Mouse (Mus musculus) intestine, embryonic 16.5 days (tissue): ENCODE results near the gene Kat7. TPM values are rescaled to one million over a fixed set of nuclear protein-coding genes. Genes with fewer than 3 reads are reported as not detected.

Experiments used
- ATAC-seq: fragments of 200-750 bp; cut with Nextera tagmentation; 2 replicates; pipeline ENCODE4 v1.8.0; 2017; ENCODE audit warnings: moderate TSS enrichment, moderate library complexity
- H3K27ac ChIP-seq: fragments of 300-500 bp; sonication (generic); 2 replicates; pipeline ENCODE4 v1.5.1; 2014; ENCODE audit warnings: mild to moderate bottlenecking, low read length
- H3K27me3 ChIP-seq: fragments of 300-500 bp; sonication (generic); replicated peaks from 2 replicates; pipeline ENCODE4 v1.6.1; 2014; ENCODE audit warnings: low read length, control low read depth, mixed read lengths; ENCODE audit not compliant: control insufficient read depth, insufficient read depth
- H3K36me3 ChIP-seq: fragments of 300-500 bp; sonication (generic); 2 replicates; pipeline ENCODE4 v1.6.1; 2014; ENCODE audit warnings: low read length, control low read depth; ENCODE audit not compliant: control insufficient read depth, insufficient read depth
- H3K4me1 ChIP-seq: fragments of 300-500 bp; sonication (generic); 2 replicates; pipeline ENCODE4 v1.6.1; 2014; ENCODE audit warnings: low read length, control low read depth, mixed read lengths; ENCODE audit not compliant: control insufficient read depth, insufficient read depth
- H3K4me2 ChIP-seq: fragments of 300-500 bp; sonication (generic); 2 replicates; pipeline ENCODE4 v1.6.1; 2014; ENCODE audit warnings: low read depth, low read length, control low read depth
- H3K4me3 ChIP-seq: fragments of 300-500 bp; sonication (generic); 2 replicates; pipeline ENCODE4 v1.5.1; 2014; ENCODE audit warnings: mild to moderate bottlenecking, low read length
- H3K9ac ChIP-seq: fragments of 300-500 bp; sonication (generic); 2 replicates; pipeline ENCODE4 v1.6.1; 2014; ENCODE audit warnings: low read depth, low read length
- H3K9me3 ChIP-seq: fragments of 300-500 bp; sonication (generic); 2 replicates; pipeline ENCODE4 v1.6.1; 2016; ENCODE audit warnings: low read length, control low read depth; ENCODE audit not compliant: control insufficient read depth
- WGBS: fragments of 180-500 bp; shearing (Covaris S2); extraction: QIAGEN DNeasy Blood & Tissue Kit; methylation state at CpG from one replicate; pipeline ENCODE4 v1.1.7; 2014; 5-methylcytosine and 5-hydroxymethylcytosine counted together
- polyA plus RNA-seq: library from polyadenylated mRNA; unstranded; fragments of >200 nt; fragmentation: Nextera tagmentation; extraction: Ambion mirVana; gene quantifications from 2 replicates; pipeline ENCODE4 v1.2.1, GENCODE M21; 2015

Kat7 gene
- polyA plus RNA-seq, 1 experiment from 2014 or later = 61.1 TPM

DNA sequence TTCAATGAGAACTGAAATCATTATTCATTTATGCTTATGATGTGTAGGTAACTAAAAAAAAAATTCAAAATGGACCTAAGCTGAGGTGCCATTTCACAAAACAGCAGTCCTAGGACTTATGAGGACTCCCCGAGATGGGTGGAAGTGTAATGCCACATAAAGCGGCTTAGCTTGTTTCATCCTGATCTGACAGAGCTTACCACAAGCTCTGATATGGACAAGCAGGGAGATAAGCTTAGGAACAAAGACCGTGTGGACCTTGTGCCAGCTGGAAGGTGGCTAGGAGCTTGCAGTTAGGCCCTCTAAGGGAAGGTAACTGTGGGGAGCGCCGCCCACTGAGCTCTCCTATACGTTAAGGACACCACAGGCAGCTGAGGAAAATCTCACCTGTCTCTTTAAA lies 34.0 kb downstream of the Kat7 start:
- peaks cover 29% of the 10 kb centered on the region for H3K36me3 ChIP-seq
- no peaks in the 10 kb centered on the region for H3K9me3 ChIP-seq
- H3K27ac ChIP-seq = no peak overlapping the region
- no peak overlapping the region for H3K4me3 ChIP-seq
- no peak overlapping the region for H3K4me2 ChIP-seq
- H3K27me3 ChIP-seq = no peaks in the 10 kb centered on the region
- WGBS = 85% methylated on average over 6 of the region's 6 CpGs
- ATAC-seq = no peak
- H3K9ac ChIP-seq = no peak overlapping the region
- no peaks in the 10 kb centered on the region for H3K4me1 ChIP-seq

GRCm38 (mm10) chr11:95274613-95275012 lies 35.4 kb downstream of the Kat7 start:
- ATAC-seq = no peak
- H3K9me3 ChIP-seq = no peaks in the 10 kb centered on the region
- no peak overlapping the region for H3K4me2 ChIP-seq
- H3K4me1 ChIP-seq = no peaks in the 10 kb centered on the region
- no peaks in the 10 kb centered on the region for H3K27me3 ChIP-seq
- peaks cover 30% of the 10 kb centered on the region for H3K36me3 ChIP-seq
- H3K4me3 ChIP-seq = no peak overlapping the region
- H3K27ac ChIP-seq = no peak overlapping the region
- 78% methylated on average over 3 of the region's 3 CpGs for WGBS
- no peak overlapping the region for H3K9ac ChIP-seq

DNA sequence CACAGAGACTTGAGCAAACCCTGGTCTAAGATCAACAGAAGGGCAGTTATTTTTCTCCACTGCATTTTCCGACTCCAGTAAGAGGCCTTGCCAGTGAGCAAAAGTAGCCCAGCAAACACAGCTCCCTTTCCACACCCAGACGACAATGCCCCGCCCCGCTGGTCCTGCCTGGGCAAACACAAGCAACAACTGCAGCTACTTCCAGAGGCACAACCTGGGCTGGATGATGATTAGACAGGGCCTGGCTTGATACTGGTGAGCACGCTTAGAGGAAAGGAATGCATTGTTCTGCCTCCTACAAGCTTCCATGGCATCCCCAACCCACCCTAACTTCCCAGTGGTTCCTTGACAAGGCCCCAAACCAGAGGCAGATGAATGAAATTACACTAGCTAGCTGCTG lies 36.4 kb downstream of the Kat7 start:
- Histone ChIP-seq H3K36me3 (peaks cover 26% of the 10 kb centered on the region), H3K4me3 (no peak overlapping the region), H3K27me3 (no peaks in the 10 kb centered on the region), H3K9ac (no peak overlapping the region), H3K9me3 (no peaks in the 10 kb centered on the region), H3K27ac (no peak overlapping the region), H3K4me1 (no peaks in the 10 kb centered on the region), H3K4me2 (no peak overlapping the region)
- 66% methylated on average over 5 of the region's 5 CpGs for WGBS
- no peak for ATAC-seq

DNA sequence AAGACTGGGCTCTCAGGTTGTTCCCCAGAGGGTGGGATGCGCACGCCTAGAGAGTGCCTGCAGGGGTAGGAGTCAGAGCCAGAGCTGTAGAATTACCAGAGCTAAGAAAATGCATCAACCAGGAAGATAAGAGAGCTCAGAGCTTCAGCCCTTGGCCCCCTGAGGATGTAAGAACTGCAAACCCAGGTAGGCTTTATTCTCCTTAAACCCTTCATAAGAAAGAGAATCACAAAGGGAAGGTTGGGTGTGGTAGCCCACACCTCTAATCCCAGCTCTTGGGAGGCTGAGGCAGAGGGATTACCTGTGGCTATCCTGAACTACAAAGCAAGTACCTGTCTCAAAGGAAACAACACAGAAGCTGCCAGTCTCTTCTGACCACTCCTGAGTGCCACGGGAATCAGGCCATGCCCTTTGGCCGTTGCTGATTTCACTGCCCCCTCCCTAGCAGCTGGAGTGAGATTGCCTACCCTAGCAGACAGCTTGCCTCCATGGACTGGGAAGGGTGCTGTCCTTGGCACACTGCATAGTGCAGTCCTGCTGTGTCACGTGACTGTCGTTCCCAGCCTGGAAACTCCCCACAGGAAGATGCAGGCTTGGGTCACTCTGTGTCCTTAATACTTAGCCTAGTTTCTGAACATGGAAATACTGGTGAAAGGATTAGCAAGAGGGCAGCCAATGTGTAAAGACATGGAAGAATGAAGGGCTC lies 43.4 kb downstream of the Kat7 start:
- peaks cover 7% of the 10 kb centered on the region; the same call in 1 of the 2 replicates for H3K36me3 ChIP-seq
- H3K27ac ChIP-seq = no peak overlapping the region
- no peak overlapping the region for H3K9ac ChIP-seq
- H3K27me3 ChIP-seq = no peaks in the 10 kb centered on the region
- H3K4me3 ChIP-seq = no peak overlapping the region
- no peaks in the 10 kb centered on the region for H3K9me3 ChIP-seq
- peak; percentile 43; the same call in 1 of the 2 replicates for ATAC-seq
- H3K4me1 ChIP-seq = peaks cover 4% of the 10 kb centered on the region; the same call in 1 of the 2 replicates
- H3K4me2 ChIP-seq = no peak overlapping the region
- WGBS = 57% methylated on average over 6 of the region's 6 CpGs

GRCm38 (mm10) chr11:95264455-95265013 lies 45.5 kb downstream of the Kat7 start:
- Histone ChIP-seq H3K9ac (no peak overlapping the region), H3K4me1 (peaks cover 4% of the 10 kb centered on the region; the same call in 1 of the 2 replicates), H3K4me2 (no peak overlapping the region), H3K9me3 (no peaks in the 10 kb centered on the region), H3K36me3 (no peaks in the 10 kb centered on the region; the same call in 1 of the 2 replicates), H3K27me3 (no peaks in the 10 kb centered on the region), H3K4me3 (no peak overlapping the region), H3K27ac (peak overlapping the region; percentile 57)
- ATAC-seq = no peak
- 75% methylated on average over 4 of the region's 4 CpGs for WGBS

DNA sequence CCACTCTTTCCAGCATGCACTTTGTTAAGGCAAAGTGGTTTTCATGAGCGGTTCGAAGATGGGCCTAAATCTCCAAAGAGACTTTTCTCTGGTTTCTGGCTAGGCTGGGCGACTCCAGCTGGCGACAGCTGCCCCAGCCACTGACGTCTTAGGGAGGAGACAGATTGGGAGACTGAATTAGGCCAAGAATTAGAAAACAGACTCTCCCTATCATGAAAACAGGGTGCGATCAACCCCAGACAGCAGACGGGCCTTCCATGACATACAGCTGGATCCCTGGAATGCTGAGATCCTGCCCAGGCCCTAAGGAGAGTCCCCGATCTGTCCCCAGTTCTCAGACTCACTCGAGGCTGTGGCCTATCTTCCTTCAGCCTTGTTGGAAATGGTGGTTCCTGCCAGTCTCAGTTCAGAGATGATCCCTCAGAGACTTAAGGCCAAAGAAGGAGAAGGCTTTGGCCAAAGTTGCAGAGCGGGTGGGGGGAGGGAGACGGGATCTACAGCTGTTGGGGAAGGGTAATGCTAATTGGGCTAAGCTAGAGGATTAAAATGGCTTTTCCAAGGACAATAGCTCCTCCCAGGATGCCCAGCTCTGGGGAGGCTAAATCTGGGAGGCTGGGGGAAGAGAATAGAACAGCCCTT lies 46.1 kb downstream of the Kat7 start:
- no peak overlapping the region for H3K4me2 ChIP-seq

DNA sequence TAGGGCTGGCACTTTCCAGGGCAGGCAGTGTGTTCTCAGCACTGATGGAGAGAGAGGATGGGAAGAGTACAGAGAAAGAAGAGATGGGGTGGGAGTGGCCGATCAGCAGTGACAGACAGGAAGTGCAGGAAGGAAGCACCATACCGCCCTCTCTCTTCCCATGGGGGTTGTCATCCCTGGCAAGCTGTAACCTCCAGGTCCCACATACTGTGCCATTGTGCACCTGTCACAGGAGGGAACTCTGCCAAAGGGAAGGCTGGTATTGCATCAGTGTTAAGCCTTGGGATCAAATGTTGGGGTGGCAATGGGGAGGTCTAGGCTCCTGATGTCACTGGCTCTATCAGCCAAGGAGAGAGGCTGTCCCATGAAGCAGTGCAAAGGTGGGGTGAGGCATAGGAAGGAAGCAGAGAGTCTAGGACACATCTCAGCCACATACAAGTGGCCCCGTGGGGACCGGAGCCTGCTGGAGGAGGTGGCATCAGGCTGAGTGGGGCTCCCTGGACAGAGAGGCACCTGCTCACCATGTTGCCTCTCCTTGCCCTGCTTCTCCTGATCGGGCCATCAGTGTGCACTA lies 48.8 kb downstream of the Kat7 start, which contains the start of gene Tac4:
Tac4 (plus strand) TSS at position 352 of the 574 bp plus-strand sequence.
- peaks cover 5% of the 10 kb centered on the region; the same call in 1 of the 2 replicates for H3K4me1 ChIP-seq
- WGBS = 68% methylated on average over 5 of the region's 5 CpGs
- no peak within 1 kb of the TSS for H3K4me2 ChIP-seq
- no peak within 1 kb of the TSS for H3K4me3 ChIP-seq
- no peaks in the 10 kb centered on the region for H3K9me3 ChIP-seq
- H3K36me3 ChIP-seq = no peaks in the 10 kb centered on the region
- no peak within 1 kb of the TSS for H3K9ac ChIP-seq
- H3K27ac ChIP-seq = no peak within 1 kb of the TSS
- no peak for ATAC-seq
- no peaks in the 10 kb centered on the region for H3K27me3 ChIP-seq

More for the DNA sequence above, 46.1 kb downstream of the Kat7 start:
- H3K36me3 ChIP-seq = no peaks in the 10 kb centered on the region
- H3K4me1 ChIP-seq = peaks cover 4% of the 10 kb centered on the region; the same call in 1 of the 2 replicates
- no peak overlapping the region for H3K4me3 ChIP-seq
- no peak for ATAC-seq
- peak overlapping the region; percentile 57 for H3K27ac ChIP-seq
- H3K27me3 ChIP-seq = no peaks in the 10 kb centered on the region
- WGBS = 32% methylated on average over 11 of the region's 11 CpGs
- no peaks in the 10 kb centered on the region for H3K9me3 ChIP-seq
- no peak overlapping the region for H3K9ac ChIP-seq

DNA sequence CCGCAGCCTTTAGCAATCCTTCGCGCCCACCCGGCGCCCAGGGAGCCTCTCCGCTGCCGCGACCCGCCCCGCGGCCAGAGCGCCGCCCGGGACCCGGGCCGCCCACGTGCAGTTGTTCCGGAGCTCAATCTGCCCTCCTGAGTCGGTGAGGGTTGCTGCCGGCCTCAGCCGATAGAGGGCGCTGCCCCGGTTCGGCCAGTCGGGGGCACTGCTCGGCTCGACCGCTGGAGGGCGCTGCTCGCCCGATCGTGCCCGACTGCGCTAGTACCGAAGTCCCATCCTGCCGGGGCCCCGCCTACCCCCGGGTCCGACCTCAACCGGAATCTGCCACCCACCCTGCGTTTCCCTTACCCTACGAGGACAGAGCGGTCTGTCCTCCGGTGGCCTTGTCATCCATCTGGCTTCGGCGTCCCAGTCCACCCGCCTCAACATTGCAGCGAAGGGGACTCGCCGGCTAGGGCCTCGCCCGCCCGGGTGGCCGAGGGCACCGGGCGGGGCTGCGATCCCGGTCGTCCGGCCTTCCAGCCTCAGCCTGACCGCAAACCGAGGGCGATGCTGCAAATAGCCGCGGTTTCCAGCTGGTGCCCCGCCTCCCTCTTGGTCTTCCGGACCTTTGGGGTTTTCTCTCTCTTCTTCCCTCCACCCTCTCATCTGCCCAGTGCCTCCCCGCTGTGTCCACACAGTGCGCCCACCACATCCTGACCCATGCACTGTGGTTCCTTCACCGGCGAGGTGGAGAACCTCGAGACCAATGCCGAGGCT lies 50.8 kb downstream of the Kat7 start:
- H3K4me1 ChIP-seq = peaks cover 5% of the 10 kb centered on the region; the same call in 1 of the 2 replicates
- peak overlapping the region; percentile 73 for H3K27ac ChIP-seq
- no peaks in the 10 kb centered on the region for H3K9me3 ChIP-seq
- no peaks in the 10 kb centered on the region for H3K36me3 ChIP-seq
- peak; percentile 80 for ATAC-seq
- H3K9ac ChIP-seq = peak overlapping the region; percentile 81
- peak overlapping the region; percentile 96 for H3K4me2 ChIP-seq
- no peaks in the 10 kb centered on the region for H3K27me3 ChIP-seq
- peak overlapping the region; percentile 71 for H3K4me3 ChIP-seq
- WGBS = under 1% methylated on average over 72 of the region's 73 CpGs
